Mouse (Mus musculus) kidney, embryonic 15.5 days (tissue): ENCODE measurements at regions not wholly inside any gene's neighbourhood (a gene's known extent, or its start where the extent isn't known, plus 50 kb on each side); places are given as distances from the start of the nearest gene placed in this dataset.
A peak's percentile ranks its signal among the peaks of the same experiment; 100 is the strongest.

Source experiments
- ATAC-seq: fragments of 200-750 bp; cut with Nextera tagmentation; replicated peaks from 2 replicates; pipeline ENCODE4 v1.8.0; 2017; ENCODE audit warnings: moderate TSS enrichment; ENCODE audit not compliant: low FRiP score
- H3K27ac ChIP-seq: fragments of 300-500 bp; sonication (generic); 2 replicates; pipeline ENCODE4 v1.5.1; 2015; ENCODE audit warnings: mild to moderate bottlenecking, inconsistent platforms
- H3K27me3 ChIP-seq: fragments of 300-500 bp; sonication (generic); 2 replicates; pipeline ENCODE4 v1.6.1; 2015; ENCODE audit warnings: inconsistent platforms
- H3K36me3 ChIP-seq: fragments of 300-500 bp; sonication (generic); 2 replicates; pipeline ENCODE4 v1.6.1; 2015; ENCODE audit warnings: inconsistent platforms
- H3K4me1 ChIP-seq: fragments of 300-500 bp; sonication (generic); 2 replicates; pipeline ENCODE4 v1.6.1; 2015; ENCODE audit warnings: inconsistent platforms
- H3K4me2 ChIP-seq: fragments of 300-500 bp; sonication (generic); 2 replicates; pipeline ENCODE4 v1.6.1; 2015; ENCODE audit warnings: moderate library complexity, mild to moderate bottlenecking, inconsistent platforms
- H3K4me3 ChIP-seq: fragments of 300-500 bp; sonication (generic); replicated peaks from 2 replicates; pipeline ENCODE4 v1.5.1; 2015; ENCODE audit warnings: mild to moderate bottlenecking, inconsistent platforms
- H3K9ac ChIP-seq: fragments of 300-500 bp; sonication (generic); 2 replicates; pipeline ENCODE4 v1.6.1; 2015; ENCODE audit warnings: mild to moderate bottlenecking, inconsistent platforms
- H3K9me3 ChIP-seq: fragments of 300-500 bp; sonication (generic); replicated peaks from 2 replicates; pipeline ENCODE4 v1.6.1; 2016; ENCODE audit warnings: inconsistent platforms
- WGBS: fragments of 180-500 bp; shearing (Covaris S2); methylation state at CpG from one replicate; pipeline ENCODE4 v1.1.7; 2015; ENCODE audit warnings: mixed read lengths; 5-methylcytosine and 5-hydroxymethylcytosine counted together

GRCm38 (mm10) chr14:98605772-98606171 is 388.3 kb downstream of the Rpl36a-ps1 start:
- no peak overlapping the region for H3K4me3 ChIP-seq
- no peak overlapping the region for H3K4me2 ChIP-seq
- no peaks in the 10 kb centered on the region for H3K9me3 ChIP-seq
- WGBS, result 56% methylated on average over 2 of the region's 2 CpGs
- no peaks in the 10 kb centered on the region for H3K4me1 ChIP-seq
- H3K27me3 ChIP-seq, result no peaks in the 10 kb centered on the region
- H3K9ac ChIP-seq, result no peak overlapping the region
- H3K36me3 ChIP-seq, result no peaks in the 10 kb centered on the region
- no peak for ATAC-seq
- H3K27ac ChIP-seq, result no peak overlapping the region

- no peak overlapping the region for H3K4me2 ChIP-seq
- WGBS, result 78% methylated on average over 2 of the region's 2 CpGs
- no peaks in the 10 kb centered on the region for H3K27me3 ChIP-seq
- no peak for ATAC-seq
- H3K4me3 ChIP-seq, result no peak overlapping the region
- H3K4me1 ChIP-seq, result no peaks in the 10 kb centered on the region
- no peaks in the 10 kb centered on the region for H3K9me3 ChIP-seq
- H3K27ac ChIP-seq, result no peak overlapping the region
- H3K36me3 ChIP-seq, result no peaks in the 10 kb centered on the region
- no peak overlapping the region for H3K9ac ChIP-seq
Measured at GRCm38 (mm10) chr14:98596252-98596651, 397.9 kb downstream of the Rpl36a-ps1 start.

- Histone ChIP-seq H3K9ac (no peak overlapping the region), H3K36me3 (no peaks in the 10 kb centered on the region), H3K4me2 (no peak overlapping the region), H3K4me1 (no peaks in the 10 kb centered on the region), H3K4me3 (no peak overlapping the region), H3K27ac (no peak overlapping the region), H3K9me3 (no peaks in the 10 kb centered on the region), H3K27me3 (no peaks in the 10 kb centered on the region)
- peak; percentile 89 for ATAC-seq
- 9% methylated on average over 4 of the region's 4 CpGs for WGBS
Measured at GRCm38 (mm10) chr14:98589846-98590245, 404.3 kb downstream of the Rpl36a-ps1 start.

- Histone ChIP-seq H3K9ac (no peak overlapping the region), H3K27ac (no peak overlapping the region), H3K36me3 (no peaks in the 10 kb centered on the region), H3K4me2 (no peak overlapping the region), H3K9me3 (no peaks in the 10 kb centered on the region), H3K4me1 (no peaks in the 10 kb centered on the region), H3K4me3 (no peak overlapping the region), H3K27me3 (no peaks in the 10 kb centered on the region)
- 93% methylated on average over 1 of the region's 1 CpGs for WGBS
- no peak for ATAC-seq
Measured at GRCm38 (mm10) chr14:98571644-98572043, 402.1 kb upstream of the Dach1 start.

- Histone ChIP-seq H3K9ac (no peak overlapping the region), H3K27ac (no peak overlapping the region), H3K9me3 (no peaks in the 10 kb centered on the region), H3K27me3 (no peaks in the 10 kb centered on the region), H3K36me3 (no peaks in the 10 kb centered on the region), H3K4me2 (no peak overlapping the region), H3K4me1 (no peaks in the 10 kb centered on the region), H3K4me3 (no peak overlapping the region)
- ATAC-seq, result no peak
Measured at GRCm38 (mm10) chr14:98562002-98562401, 392.4 kb upstream of the Dach1 start.

- ATAC-seq, result no peak
- Histone ChIP-seq H3K27me3 (no peaks in the 10 kb centered on the region), H3K27ac (no peak overlapping the region), H3K4me2 (no peak overlapping the region), H3K9ac (no peak overlapping the region), H3K4me3 (no peak overlapping the region), H3K9me3 (no peaks in the 10 kb centered on the region), H3K4me1 (no peaks in the 10 kb centered on the region), H3K36me3 (no peaks in the 10 kb centered on the region)
- WGBS, result 98% methylated on average over 1 of the region's 1 CpGs
Measured at GRCm38 (mm10) chr14:98539792-98540191, 370.2 kb upstream of the Dach1 start.

- no peaks in the 10 kb centered on the region for H3K27me3 ChIP-seq
- 23% methylated on average over 4 of the region's 4 CpGs for WGBS
- no peak overlapping the region for H3K4me2 ChIP-seq
- H3K36me3 ChIP-seq, result no peaks in the 10 kb centered on the region
- H3K4me1 ChIP-seq, result no peaks in the 10 kb centered on the region
- H3K9me3 ChIP-seq, result no peaks in the 10 kb centered on the region
- no peak for ATAC-seq
- H3K27ac ChIP-seq, result no peak overlapping the region
- no peak overlapping the region for H3K4me3 ChIP-seq
- H3K9ac ChIP-seq, result no peak overlapping the region
Measured at GRCm38 (mm10) chr14:98538267-98538666, 368.7 kb upstream of the Dach1 start.

GRCm38 (mm10) chr14:98533600-98533999 is 364.0 kb upstream of the Dach1 start:
- no peak for ATAC-seq
- H3K9ac ChIP-seq, result no peak overlapping the region
- WGBS, result 38% methylated on average over 10 of the region's 10 CpGs

GRCm38 (mm10) chr14:98520966-98521365 is 351.4 kb upstream of the Dach1 start:
- Histone ChIP-seq H3K27ac (no peak overlapping the region), H3K4me1 (no peaks in the 10 kb centered on the region), H3K4me3 (no peak overlapping the region), H3K9ac (no peak overlapping the region), H3K27me3 (no peaks in the 10 kb centered on the region), H3K4me2 (no peak overlapping the region), H3K9me3 (no peaks in the 10 kb centered on the region), H3K36me3 (no peaks in the 10 kb centered on the region)
- 93% methylated on average over 3 of the region's 3 CpGs for WGBS
- ATAC-seq, result no peak

More at GRCm38 (mm10) chr14:98533600-98533999, 364.0 kb upstream of the Dach1 start:
- no peak overlapping the region for H3K4me2 ChIP-seq
- H3K27me3 ChIP-seq, result no peaks in the 10 kb centered on the region
- no peaks in the 10 kb centered on the region for H3K36me3 ChIP-seq
- H3K4me1 ChIP-seq, result no peaks in the 10 kb centered on the region
- no peak overlapping the region for H3K27ac ChIP-seq
- no peak overlapping the region for H3K4me3 ChIP-seq
- no peaks in the 10 kb centered on the region for H3K9me3 ChIP-seq

GRCm38 (mm10) chr14:98505321-98505720 is 335.8 kb upstream of the Dach1 start:
- H3K4me1 ChIP-seq, result peaks cover 6% of the 10 kb centered on the region
- H3K9me3 ChIP-seq, result no peaks in the 10 kb centered on the region
- WGBS, result 74% methylated on average over 6 of the region's 6 CpGs
- H3K4me2 ChIP-seq, result no peak overlapping the region
- no peaks in the 10 kb centered on the region for H3K36me3 ChIP-seq
- H3K27ac ChIP-seq, result no peak overlapping the region
- no peak overlapping the region for H3K9ac ChIP-seq
- H3K4me3 ChIP-seq, result no peak overlapping the region
- no peaks in the 10 kb centered on the region for H3K27me3 ChIP-seq
- ATAC-seq, result no peak

GRCm38 (mm10) chr14:98477416-98477815 is 307.9 kb upstream of the Dach1 start:
- Histone ChIP-seq H3K27ac (no peak overlapping the region), H3K4me3 (no peak overlapping the region), H3K4me1 (no peaks in the 10 kb centered on the region), H3K9ac (no peak overlapping the region), H3K9me3 (no peaks in the 10 kb centered on the region), H3K27me3 (no peaks in the 10 kb centered on the region), H3K4me2 (no peak overlapping the region), H3K36me3 (no peaks in the 10 kb centered on the region)
- WGBS, result 78% methylated on average over 8 of the region's 8 CpGs
- no peak for ATAC-seq

GRCm38 (mm10) chr14:98471803-98472509 is 302.4 kb upstream of the Dach1 start:
- WGBS, result 53% methylated on average over 5 of the region's 5 CpGs
- 0 out of 2 replicates have a peak, but pooled peaks have one; percentile 58 for ATAC-seq
- Histone ChIP-seq H3K9me3 (no peaks in the 10 kb centered on the region), H3K27ac (peak overlapping the region; percentile 73), H3K4me3 (no peak overlapping the region), H3K36me3 (no peaks in the 10 kb centered on the region), H3K4me1 (no peaks in the 10 kb centered on the region), H3K27me3 (no peaks in the 10 kb centered on the region), H3K9ac (no peak overlapping the region), H3K4me2 (no peak overlapping the region)

- no peaks in the 10 kb centered on the region for H3K27me3 ChIP-seq
- ATAC-seq, result no peak
Measured at GRCm38 (mm10) chr14:98454461-98454860, 284.9 kb upstream of the Dach1 start.

More at GRCm38 (mm10) chr14:98454461-98454860, 284.9 kb upstream of the Dach1 start:
- Histone ChIP-seq H3K4me3 (no peak overlapping the region), H3K9me3 (no peaks in the 10 kb centered on the region), H3K4me1 (no peaks in the 10 kb centered on the region), H3K4me2 (no peak overlapping the region), H3K27ac (no peak overlapping the region), H3K36me3 (no peaks in the 10 kb centered on the region), H3K9ac (no peak overlapping the region)
- 54% methylated on average over 1 of the region's 1 CpGs for WGBS
